Mouse (Mus musculus) cerebellum, postnatal 10 days (tissue): ENCODE results near the gene Olfr539.
"Not testable (repeated sequence)": the region's sequence is repeated elsewhere in the genome, so short reads cannot be mapped to it uniquely, and the experiment has no call there.

ENCODE experiments used
- DNase-seq, 2 experiments: peaks; one replicate each; pipeline ENCODE4 v3.0.0; 2021; ENCODE audit warnings: mixed read lengths in 2 of 2

Gene Olfr539

DNA sequence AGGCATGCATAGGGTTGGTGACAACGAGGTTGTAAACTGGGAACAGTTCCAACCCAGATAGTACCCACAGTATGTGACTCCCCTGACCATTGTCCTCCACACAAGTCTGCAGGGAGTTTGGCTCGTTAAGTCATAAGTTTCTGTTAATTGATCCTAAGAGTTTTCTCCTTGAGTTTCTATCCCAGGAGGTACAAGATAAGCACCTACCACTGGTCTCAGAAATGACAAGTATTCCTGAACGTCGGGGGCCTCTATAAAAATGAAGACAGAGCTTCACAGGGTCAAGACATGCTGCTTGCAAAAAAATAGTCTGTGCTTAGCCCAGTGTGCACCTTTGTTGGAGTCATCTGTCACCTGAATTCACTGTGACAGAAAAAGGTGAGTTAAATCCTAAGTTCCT lies at the start of gene Olfr539:
TSS of gene Olfr539 (plus strand) at position 301 of the 400 bp plus-strand sequence.
- no peak for DNase-seq

DNA sequence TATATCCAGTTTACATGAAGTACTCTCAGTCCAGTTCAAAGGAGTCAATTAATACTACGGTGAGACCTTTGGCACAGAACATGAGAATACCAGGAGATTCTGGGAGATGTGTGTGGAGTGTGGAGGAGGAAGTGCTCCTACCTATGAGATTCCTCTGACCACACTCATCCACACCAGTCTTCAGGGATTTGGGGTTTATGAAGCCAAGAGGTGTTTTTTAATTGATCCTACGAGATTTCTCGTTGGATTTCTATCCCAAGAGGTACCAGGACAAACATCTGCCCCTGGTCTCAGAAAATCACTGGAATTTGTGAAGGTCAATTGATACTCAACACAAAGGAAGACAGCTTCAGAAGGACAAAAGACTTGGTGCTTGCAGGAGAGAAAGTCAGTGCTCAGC lies 31.1 kb upstream of the Olfr539 start, which contains the start of gene Olfr61:
TSS of gene Olfr61 (plus strand) at position 301 of the 400 bp plus-strand sequence.
- not testable (repeated sequence) for DNase-seq

DNA sequence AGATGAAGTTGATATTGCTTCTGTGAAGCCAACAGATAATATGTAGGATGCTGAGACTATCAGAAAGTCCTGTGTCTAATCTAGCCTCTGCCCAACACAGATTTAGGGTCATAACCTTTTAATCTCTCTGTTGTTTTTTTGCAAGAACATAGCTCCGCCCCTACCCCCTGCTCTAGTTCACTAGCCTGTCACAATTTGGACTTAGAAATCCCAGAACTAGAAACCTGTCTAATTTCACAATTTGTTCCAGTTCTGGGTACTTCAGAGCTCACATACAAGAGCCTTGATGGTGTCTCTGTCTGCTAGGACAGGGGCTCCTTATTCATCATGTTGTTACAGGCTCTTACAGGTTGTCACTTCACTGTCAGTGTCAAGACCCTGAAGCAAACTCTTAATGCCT lies 29.2 kb upstream of the Olfr539 start:
- no peak for DNase-seq

DNA sequence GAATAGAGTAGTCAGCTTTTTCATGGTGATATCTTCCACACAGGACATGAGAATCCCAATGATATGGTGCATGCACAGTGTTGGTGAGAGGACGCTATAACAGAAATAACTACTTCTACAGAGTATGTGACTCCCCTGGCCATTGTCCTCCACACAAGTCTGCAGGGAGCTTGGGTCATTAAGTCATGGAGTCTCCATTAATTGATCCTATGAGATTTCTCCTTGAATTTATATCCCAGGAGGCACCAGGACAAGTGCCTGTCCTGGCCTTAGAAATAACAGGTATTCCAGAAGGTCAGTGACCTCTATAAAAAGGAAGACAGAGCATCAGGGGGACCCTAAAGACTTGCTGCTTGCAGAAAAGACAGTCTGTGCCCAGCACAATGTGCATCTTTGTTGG lies 13.6 kb upstream of the Olfr539 start, which contains the start of gene Olfr53:
TSS of gene Olfr53 (plus strand) at position 301 of the 400 bp plus-strand sequence.
- no peak for DNase-seq

DNA sequence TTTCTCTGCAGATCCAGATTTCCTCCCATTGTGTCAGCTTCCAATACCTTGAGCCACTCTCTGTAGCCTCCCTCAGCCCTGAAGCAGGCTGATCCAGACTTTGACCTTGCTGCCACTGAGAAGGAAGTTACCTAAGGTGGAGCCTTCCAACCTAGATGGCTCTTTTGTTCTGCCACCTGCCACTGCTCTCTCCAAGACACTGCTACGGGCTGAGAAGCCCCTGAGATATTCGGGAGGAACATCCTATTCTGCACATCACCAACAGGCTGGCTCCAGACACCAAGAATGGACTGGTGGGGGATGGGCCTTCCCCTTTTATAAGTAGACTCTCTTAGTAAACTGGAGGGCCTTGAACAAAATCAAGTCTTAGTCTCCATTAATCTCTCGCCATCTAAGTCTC lies 11.0 kb downstream of the Olfr539 start:
- DNase-seq = not testable (repeated sequence)

DNA sequence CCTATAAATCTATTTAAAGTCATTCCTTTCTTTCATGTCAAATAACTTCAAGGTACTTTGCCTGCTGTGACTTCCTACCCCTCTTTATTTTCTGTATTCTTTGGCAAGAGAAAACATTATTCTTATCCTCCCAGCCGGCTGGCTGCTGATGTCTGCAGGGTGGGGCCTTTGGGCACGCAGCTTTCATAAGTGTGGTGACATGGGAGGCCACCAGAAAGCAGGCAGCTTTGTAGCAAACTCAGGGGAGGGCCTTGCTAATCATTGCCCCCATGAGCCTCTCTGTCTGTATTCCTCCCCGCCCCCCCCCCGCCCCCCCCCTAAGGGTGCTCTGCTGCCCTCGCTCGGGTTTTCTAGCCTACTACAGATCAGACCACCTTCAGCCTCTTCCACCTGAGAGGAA lies 16.1 kb downstream of the Olfr539 start:
- no peak for DNase-seq

DNA sequence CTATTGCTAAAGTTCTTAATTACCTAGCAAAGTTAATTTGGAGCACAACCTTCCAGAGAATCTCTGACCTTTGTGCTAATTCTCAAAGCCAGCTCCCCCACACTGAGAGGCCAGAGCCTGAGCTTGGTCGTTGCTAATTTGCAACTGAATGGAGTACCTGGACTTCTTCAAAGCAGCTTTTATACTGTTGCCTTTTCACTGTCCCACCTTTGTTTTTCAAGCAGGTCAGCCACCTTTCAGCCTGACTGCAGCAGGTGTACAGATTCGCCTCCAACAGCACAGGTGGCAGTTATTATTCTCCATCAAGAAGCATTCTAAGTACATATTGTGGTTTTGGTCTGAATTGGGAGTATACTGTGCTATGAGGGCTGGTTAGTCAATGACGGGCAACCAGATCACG lies 19.9 kb downstream of the Olfr539 start:
- DNase-seq = not testable (repeated sequence)

DNA sequence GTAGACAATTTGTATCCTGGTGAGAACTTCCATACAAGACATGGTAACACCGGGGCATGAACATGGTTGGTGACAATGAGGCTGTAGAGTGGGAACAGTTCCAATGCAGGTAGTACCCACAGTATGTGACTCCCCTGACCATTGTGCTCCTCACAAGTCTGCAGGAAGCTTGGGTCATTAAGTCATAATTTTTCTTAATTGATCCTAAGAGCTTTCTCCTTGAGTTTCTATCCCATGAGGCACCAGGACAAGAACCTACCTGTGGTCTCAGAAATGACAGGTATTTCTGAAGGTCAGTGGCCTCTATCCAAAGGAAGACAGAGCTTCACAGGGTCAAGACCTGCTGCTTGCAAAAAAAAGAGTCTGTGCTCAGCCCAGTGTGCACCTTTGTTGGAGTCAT lies 21.9 kb downstream of the Olfr539 start, which contains the start of gene Olfr45:
TSS of gene Olfr45 (plus strand) at position 301 of the 400 bp plus-strand sequence.
- no peak for DNase-seq

DNA sequence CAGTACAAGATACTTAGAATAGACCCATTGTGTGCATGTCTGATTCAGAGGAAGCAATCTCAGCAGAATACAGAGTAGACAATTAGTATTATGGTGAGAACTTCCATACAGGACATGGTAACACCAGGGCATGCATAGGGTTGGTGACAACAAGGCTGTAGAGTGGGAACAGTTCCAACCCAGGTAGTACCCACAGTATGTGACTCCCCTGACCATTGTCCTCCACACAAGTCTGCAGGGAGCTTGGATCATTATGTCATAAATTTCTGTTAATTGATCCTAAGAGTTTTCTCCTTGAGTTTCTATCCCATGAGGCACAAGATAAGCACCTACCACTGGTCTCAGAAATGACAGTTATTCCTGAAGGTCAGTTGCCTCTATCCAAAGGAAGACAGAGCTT lies 37.2 kb downstream of the Olfr539 start, which contains the start of gene Olfr541:
TSS of gene Olfr541 (plus strand) at position 301 of the 400 bp plus-strand sequence.
- no peak for DNase-seq

DNA sequence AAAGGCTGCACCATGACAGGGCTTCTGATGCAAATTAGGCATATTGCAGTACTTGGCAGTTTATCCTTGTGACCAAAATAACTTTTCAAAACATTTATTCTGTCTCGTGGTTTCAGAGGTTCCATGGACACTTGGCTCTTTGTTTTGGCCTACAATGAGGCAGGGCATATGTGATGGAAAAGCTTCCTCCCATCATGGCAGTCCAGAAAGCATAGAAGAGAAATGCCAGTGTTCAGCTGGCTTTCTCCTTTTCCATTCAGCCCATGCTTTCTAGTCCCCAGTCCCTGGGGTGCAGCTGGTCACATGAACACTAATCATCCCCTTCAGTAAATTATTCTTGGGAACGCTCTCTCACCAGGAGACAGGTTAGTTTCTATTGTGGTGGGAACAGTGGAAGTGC lies 46.6 kb downstream of the Olfr539 start:
- DNase-seq = no peak

DNA sequence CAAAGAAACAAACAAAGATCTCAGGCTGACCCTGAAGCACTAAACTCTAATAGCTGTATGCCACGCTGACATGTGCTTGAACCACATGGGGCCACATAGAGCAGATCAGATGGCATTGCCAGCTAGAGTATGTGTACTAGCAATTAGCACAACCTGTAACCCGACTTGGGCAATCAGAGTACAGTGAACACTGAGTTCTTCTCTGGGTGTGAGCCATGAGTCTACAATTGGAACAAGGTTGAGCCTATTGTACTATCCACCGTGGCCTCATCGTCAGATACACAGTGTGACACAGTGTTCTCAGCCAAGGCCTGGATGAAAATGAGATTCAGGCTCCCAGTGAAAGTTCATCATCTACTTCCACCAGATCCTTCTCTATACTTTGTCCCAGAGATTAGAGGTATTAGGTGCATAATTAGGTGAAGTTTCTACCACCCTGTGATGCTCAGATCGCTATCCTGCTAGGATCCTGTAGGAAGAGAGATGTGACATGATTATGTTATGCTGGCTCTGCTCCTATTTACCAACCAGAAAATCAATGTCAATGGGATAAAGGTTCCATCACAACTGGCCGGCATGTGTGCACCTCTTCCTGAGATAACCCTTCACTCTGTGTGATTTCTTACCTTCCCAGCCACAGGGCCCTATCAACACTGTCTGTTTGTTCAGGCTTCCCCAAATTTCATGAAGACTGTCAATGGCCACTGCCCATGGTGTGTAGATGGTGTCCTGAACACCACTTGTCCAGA lies 48.0 kb downstream of the Olfr539 start:
- DNase-seq = no peak

DNA sequence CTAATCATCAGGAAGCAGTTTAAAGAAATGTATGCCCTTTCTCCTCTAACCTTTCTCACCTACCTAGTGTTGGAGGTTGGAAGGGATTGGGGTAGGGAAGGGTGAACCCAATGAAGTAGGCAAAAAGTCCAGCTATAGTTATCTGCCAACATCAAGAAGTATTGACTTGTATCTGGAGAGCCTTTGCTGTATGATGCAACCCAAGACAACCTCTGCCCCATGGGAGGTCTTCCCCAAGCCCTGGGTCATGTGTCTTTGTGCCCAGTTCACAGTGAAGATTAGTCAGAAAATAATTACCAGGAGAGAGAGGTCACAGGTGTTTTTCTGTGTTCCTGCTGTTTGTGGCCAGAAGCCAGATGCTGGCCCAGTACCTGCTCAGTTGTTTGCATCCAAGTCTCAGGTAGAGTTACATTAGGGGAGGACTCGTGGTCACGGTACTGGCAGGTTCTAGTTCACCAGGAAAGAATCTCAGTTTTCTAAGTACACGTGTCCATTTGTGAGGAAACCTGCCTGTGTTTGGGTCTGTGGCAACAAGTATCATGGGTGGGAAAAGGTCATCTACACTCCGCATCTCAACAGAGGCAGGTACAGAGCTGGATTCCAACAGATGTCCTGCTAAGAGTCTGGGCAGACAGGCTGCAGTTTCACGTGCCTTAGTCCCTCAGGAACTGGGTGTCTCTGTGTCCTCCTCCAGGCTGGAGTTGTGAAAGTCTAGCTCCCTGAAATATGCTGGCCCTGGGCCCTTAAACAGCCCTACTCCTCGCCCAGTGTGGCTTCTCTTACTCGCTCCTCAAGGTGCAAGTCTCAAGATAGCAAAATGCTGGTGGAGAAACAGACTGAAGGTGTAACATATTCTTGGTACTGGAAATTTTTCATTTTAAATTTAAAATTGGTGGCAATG lies 57.7 kb downstream of the Olfr539 start:
- no peak for DNase-seq

DNA sequence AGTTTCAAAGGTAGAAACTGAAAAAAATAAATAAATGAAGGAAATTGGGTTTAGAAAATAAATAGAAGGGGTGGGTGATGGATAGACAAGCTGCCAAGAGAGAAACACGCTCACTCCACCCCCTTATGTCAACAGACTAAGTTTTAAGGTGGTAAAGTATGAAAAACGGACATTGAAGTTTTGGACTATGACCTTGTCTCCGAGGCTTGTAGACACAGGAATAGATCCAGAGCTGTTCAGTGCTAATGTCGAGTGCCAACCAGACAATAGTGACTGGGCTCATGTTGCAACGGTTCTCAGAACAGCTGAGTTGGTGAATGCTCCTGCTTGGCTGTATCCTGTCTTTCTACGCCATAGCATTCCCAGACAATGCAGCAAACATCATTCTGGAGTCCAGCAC lies 61.4 kb downstream of the Olfr539 start:
- DNase-seq = no peak

DNA sequence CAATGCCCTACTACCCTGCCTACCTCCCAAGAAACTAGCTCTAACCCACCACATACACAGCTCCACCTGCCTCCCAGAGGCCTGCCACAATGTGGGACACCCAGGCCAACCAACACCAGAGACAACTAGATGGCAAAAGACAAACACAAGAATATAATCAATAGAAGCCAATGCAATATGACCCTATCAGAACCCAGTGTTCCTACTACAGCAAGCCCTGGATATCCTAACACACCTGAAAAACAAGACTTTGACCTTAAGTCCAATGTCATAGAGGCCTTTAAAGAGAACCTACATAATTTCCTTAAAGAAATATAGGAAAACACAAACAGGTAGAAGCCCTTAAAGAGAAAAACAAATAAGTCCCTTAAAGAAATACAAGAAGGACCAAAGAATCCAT lies 65.8 kb downstream of the Olfr539 start:
- DNase-seq = no peak
